Mouse (Mus musculus) intestine, postnatal 0 days (tissue): ENCODE measurements around the gene Slc30a10. TPM values are rescaled to one million over a fixed set of nuclear protein-coding genes. Genes with fewer than 3 reads are reported as not detected.

Source experiments
- ATAC-seq: fragments of 200-750 bp; cut with Nextera tagmentation; 2 replicates; pipeline ENCODE4 v1.8.0; 2017; ENCODE audit warnings: mild to moderate bottlenecking, moderate TSS enrichment, moderate library complexity
- H3K27ac ChIP-seq: fragments of 300-500 bp; sonication (generic); 2 replicates; pipeline ENCODE4 v1.5.1; 2014; ENCODE audit warnings: mild to moderate bottlenecking, low read depth, low read length, moderate library complexity
- H3K27me3 ChIP-seq: fragments of 300-500 bp; sonication (generic); replicated peaks from 2 replicates; pipeline ENCODE4 v1.6.1; 2014; ENCODE audit warnings: low read length, mixed read lengths; ENCODE audit not compliant: control insufficient read depth, insufficient read depth
- H3K36me3 ChIP-seq: fragments of 300-500 bp; sonication (generic); 2 replicates; pipeline ENCODE4 v1.6.1; 2014; ENCODE audit warnings: mild to moderate bottlenecking, moderate library complexity; ENCODE audit not compliant: control insufficient read depth, insufficient read depth
- H3K4me1 ChIP-seq: fragments of 300-500 bp; sonication (generic); replicated peaks from 2 replicates; pipeline ENCODE4 v1.6.1; 2014; ENCODE audit warnings: antibody characterized with exemption, low read length, mixed read lengths; ENCODE audit not compliant: control insufficient read depth, insufficient read depth
- H3K4me2 ChIP-seq: fragments of 300-500 bp; sonication (generic); replicated peaks from 2 replicates; pipeline ENCODE4 v1.6.1; 2014; ENCODE audit warnings: low read depth, mild to moderate bottlenecking, moderate library complexity
- H3K4me3 ChIP-seq: fragments of 300-500 bp; sonication (generic); 2 replicates; pipeline ENCODE4 v1.5.1; 2014; ENCODE audit warnings: low read depth, low read length
- H3K9ac ChIP-seq: fragments of 300-500 bp; sonication (generic); 2 replicates; pipeline ENCODE4 v1.6.1; 2014; ENCODE audit warnings: mild to moderate bottlenecking, low read depth, low read length
- H3K9me3 ChIP-seq: fragments of 300-500 bp; sonication (generic); 2 replicates; pipeline ENCODE4 v1.6.1; 2016; ENCODE audit warnings: mixed run types; ENCODE audit not compliant: control insufficient read depth
- CTCF ChIP-seq: sonication (generic); IDR thresholded peaks from 2 replicates; pipeline ENCODE4 v1.5.1; 2016; ENCODE audit warnings: low read depth, mild to moderate bottlenecking, control low read depth, antibody characterized with exemption, moderate library complexity
- WGBS: fragments of 180-500 bp; shearing (Covaris S2); extraction: QIAGEN DNeasy Blood & Tissue Kit; methylation state at CpG from one replicate; pipeline ENCODE4 v1.1.7; 2014; 5-methylcytosine and 5-hydroxymethylcytosine counted together
- polyA plus RNA-seq: library from polyadenylated mRNA; unstranded; fragments of >200 nt; fragmentation: Nextera tagmentation; extraction: Ambion mirVana; gene quantifications from 2 replicates; pipeline ENCODE4 v1.2.1, GENCODE M21; 2015

Slc30a10 gene
- polyA plus RNA-seq, 1 experiment from 2014 or later, result 8.5 TPM

DNA sequence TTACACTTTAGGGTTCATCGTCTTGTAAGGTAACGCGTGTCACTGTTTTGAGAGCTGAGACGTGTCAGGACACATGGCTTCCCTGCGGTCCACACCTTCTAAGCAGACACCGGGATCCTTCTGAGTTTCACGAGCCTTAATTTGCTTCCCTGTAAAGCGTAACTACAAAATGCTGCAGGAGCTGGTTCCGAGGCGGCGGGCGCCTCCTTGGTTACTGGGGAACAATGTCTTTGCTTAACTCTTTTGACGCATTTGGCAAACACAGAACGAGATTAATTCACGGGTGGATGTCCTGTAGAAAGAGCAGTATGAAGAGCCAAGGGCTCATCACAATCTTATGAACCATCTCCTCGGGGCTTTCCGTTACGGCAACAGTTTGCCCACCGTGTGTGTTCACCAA, 29.6 kb downstream of the Slc30a10 start:
- Histone ChIP-seq H3K4me1 (no peaks in the 10 kb centered on the region), H3K9ac (no peak overlapping the region), H3K9me3 (no peaks in the 10 kb centered on the region), H3K36me3 (no peaks in the 10 kb centered on the region), H3K4me2 (peak overlapping the region; percentile 55), H3K27me3 (no peaks in the 10 kb centered on the region), H3K27ac (no peak overlapping the region), H3K4me3 (no peak overlapping the region)
- WGBS, result 42% methylated on average over 19 of the region's 19 CpGs
- no peak for ATAC-seq
- no peak for TF ChIP-seq CTCF

DNA sequence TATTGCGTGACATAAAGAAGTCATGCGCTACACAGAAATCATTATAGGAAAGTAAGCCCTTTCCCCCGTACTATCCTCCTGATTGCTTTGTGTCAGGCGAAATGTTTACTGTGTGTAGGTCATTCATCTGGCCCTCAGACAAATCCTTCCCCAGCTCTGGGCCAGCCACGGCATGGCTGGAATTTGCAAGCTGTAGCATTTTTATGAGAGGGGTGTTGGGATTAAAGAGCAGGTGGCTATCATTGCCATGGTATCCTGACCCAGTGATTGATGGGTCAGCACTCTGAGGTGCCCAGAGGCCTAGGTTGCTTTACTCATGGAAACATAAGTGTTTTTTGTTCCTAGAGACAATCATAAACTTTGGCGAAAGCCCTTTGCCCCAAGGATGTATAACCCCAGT, 35.2 kb downstream of the Slc30a10 start:
- Histone ChIP-seq H3K4me1 (no peaks in the 10 kb centered on the region), H3K27me3 (no peaks in the 10 kb centered on the region), H3K4me2 (no peak overlapping the region), H3K27ac (no peak overlapping the region), H3K36me3 (no peaks in the 10 kb centered on the region), H3K9ac (no peak overlapping the region), H3K9me3 (no peaks in the 10 kb centered on the region), H3K4me3 (no peak overlapping the region)
- WGBS, result 69% methylated on average over 6 of the region's 6 CpGs
- no peak for ATAC-seq
- no peak for TF ChIP-seq CTCF

DNA sequence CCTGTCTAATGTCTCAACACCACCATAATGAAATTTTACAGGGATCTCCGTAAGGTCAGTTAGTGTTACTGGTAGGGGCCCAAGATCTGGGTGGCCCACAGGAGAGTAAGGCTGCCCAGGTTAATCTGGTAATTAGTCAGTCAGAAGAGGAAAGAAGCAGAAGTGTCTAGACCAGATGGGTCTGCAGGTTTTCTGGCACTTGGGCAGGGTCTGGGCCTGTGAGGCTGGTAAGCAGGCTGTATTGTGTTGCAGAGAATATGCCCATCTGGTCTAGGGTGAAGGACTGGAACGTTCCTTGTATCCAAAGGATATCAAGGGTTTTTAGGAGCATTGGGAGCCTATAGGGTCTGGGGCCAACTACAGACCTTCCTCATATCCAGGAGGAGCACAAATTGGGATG, 36.0 kb downstream of the Slc30a10 start:
- Histone ChIP-seq H3K4me1 (no peaks in the 10 kb centered on the region), H3K27me3 (no peaks in the 10 kb centered on the region), H3K9ac (no peak overlapping the region), H3K27ac (no peak overlapping the region), H3K4me3 (no peak overlapping the region), H3K36me3 (no peaks in the 10 kb centered on the region), H3K4me2 (no peak overlapping the region), H3K9me3 (no peaks in the 10 kb centered on the region)
- ATAC-seq, result no peak
- TF ChIP-seq CTCF, result no peak
- WGBS, result 89% methylated on average over 2 of the region's 2 CpGs

DNA sequence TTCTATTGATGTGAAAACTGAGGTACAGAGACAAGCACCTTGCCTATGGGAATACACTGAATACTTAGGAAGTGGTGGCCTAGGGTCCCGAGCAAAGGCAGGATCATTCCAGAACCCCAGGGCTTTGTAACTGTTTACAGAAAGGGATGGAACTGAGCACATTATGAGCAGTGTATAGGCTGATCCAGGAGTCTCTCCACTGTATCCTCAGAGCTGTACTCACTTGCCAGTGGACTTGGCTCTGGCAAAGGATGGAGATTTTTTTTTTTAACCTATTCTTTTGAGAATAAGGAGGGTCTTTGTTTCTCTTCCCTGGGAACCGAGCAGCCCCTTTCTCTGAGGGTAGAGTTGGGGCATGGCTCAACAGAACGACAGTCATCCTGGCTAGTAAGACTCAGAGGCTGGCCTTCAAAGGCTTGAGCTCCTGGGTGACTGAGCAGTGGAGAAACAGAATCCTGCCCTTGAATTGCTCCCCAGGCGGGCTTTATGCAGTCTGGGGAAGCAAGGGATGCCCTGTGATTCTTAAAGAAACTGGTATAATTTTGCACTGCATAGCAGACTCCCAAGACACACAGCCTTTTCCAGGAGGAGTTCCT, 38.9 kb downstream of the Slc30a10 start:
- no peak for TF ChIP-seq CTCF
- Histone ChIP-seq H3K4me2 (no peak overlapping the region), H3K36me3 (no peaks in the 10 kb centered on the region), H3K4me3 (no peak overlapping the region), H3K27me3 (no peaks in the 10 kb centered on the region), H3K27ac (no peak overlapping the region), H3K4me1 (no peaks in the 10 kb centered on the region), H3K9me3 (no peaks in the 10 kb centered on the region), H3K9ac (no peak overlapping the region)
- ATAC-seq, result no peak
- WGBS, result 64% methylated on average over 4 of the region's 4 CpGs

DNA sequence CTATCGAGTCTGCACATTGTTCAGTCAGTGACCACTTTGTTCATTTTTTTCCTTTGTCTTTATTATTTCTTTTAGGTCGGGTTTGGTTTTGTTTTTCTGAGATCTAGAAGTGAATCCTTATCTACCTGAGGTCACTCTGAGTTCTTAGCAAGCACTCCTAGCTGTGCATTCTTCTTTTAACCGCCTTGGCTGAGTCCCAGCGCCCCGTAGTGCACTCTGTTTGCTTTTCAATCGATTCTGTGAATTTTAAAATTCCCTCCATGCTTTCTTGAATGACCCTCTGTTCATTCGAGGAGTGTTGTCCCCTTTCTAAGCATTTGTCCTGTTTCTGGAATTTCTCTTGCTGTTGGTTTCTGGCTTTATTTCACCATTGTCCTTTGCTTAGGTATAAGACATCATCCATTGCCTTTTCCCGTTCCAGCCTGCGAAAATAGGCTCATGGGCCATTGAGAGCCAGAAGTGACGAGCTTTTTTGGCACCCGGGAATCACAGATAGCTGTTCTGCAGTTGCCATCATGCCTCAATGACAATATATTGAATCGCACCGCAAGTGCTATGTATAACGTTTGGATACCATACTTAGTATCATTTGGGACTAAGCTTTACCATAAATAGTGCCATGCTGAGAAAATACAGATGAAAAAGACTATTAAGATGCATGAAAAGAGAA, 42.3 kb downstream of the Slc30a10 start:
- Histone ChIP-seq H3K4me2 (no peak overlapping the region), H3K9me3 (no peaks in the 10 kb centered on the region), H3K36me3 (no peaks in the 10 kb centered on the region), H3K9ac (no peak overlapping the region), H3K27ac (no peak overlapping the region), H3K4me1 (no peaks in the 10 kb centered on the region), H3K27me3 (no peaks in the 10 kb centered on the region), H3K4me3 (no peak overlapping the region)
- no peak for ATAC-seq
- no peak for TF ChIP-seq CTCF
- 56% methylated on average over 14 of the region's 14 CpGs for WGBS

DNA sequence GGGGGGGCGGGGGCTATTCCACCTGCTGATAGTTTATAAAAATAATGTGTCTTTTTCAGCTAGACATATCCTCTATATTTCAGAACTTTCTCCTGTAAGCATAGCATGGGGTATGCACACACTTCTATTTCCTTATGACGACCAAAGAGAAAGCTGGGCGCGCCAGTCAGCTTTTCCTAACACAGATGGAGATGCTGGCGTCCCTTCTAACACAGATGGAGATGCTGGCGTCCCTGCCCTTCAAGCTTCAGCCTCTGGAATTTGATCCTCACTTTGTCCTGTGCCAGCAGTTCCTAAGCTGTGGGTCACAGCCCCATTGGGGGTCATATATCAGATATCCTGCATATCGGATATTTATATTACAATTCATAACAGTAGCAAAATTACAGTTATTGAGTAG, 46.0 kb downstream of the Slc30a10 start:
- ATAC-seq, result no peak
- no peak for TF ChIP-seq CTCF
- H3K27ac ChIP-seq, result no peak overlapping the region
- no peak overlapping the region for H3K9ac ChIP-seq
- H3K9me3 ChIP-seq, result no peaks in the 10 kb centered on the region
- no peak overlapping the region for H3K4me2 ChIP-seq
- H3K27me3 ChIP-seq, result no peaks in the 10 kb centered on the region
- no peak overlapping the region for H3K4me3 ChIP-seq
- no peaks in the 10 kb centered on the region for H3K4me1 ChIP-seq
- WGBS, result 64% methylated on average over 7 of the region's 7 CpGs
- no peaks in the 10 kb centered on the region for H3K36me3 ChIP-seq
